Mouse (Mus musculus): ENCODE results near the gene Tubgcp2. TPM values are rescaled to one million over a fixed set of nuclear protein-coding genes. Genes with fewer than 3 reads are reported as not detected.

The Tubgcp2 gene
- polyA plus RNA-seq, 1 experiment from 2014 or later, result 68.0 TPM

DNA sequence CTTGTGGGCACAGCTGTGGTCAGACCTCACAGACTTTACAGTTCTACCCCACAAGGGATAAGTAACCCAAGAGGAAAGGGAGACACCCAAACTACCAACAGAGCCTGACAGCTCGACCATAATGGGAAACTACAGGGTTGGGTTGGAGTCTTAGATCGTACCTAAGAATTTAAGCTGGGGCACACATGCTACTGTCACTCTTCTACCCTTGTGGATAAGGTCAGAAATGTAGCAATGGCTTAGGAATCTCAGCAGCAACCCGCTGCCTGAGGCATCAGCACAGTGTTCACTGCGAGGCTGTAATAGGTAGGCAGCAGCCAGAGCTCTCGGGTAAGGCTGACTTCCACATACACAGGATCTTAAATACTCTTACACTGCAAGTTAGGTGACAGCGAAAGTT is 42.9 kb downstream of the Tubgcp2 start:
- Histone ChIP-seq H3K4me2 (replicated peaks) (no peak overlapping the region), H3K9me3 (no peaks in the 10 kb centered on the region), H3K36me3 (peaks cover 47% of the 10 kb centered on the region), H3K4me3 (no peak overlapping the region), H3K9ac (no peak overlapping the region), H3K27ac (no peak overlapping the region), H3K4me1 (no peaks in the 10 kb centered on the region), H3K27me3 (no peaks in the 10 kb centered on the region)
- WGBS, result 87% methylated on average over 6 of the region's 6 CpGs
- ATAC-seq (ENCODE audit: low FRiP score, low read depth), result no peak; the same call in 1 of the 2 replicates

DNA sequence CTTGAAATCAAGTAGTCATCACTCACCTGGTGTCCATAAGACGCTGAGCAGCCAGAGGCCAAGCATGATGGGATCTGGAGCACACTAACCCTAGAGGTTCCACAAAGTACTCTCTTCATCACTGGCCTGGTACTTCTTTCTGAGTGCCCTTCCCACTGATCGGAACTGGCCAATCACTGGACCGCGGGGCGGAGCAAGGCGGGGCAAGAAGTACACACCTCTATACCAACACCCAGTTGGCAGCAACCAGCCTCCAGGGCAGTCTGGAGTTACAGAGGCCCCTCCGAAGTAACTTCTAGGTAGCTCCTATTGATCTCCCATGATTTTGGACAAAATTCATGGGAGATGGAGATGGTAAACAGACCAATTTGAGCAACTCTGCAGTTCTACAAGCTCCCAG is 44.1 kb downstream of the Tubgcp2 start, which contains the start of gene Adam8:
Gene Adam8, minus strand, starts transcription at position 157 of the 400 bp plus-strand sequence.
- ATAC-seq (ENCODE audit: low FRiP score, low read depth), result no peak
- 20% methylated on average over 7 of the region's 7 CpGs for WGBS
- Histone ChIP-seq H3K36me3 (peaks cover 35% of the 10 kb centered on the region), H3K27me3 (no peaks in the 10 kb centered on the region), H3K27ac (no peak within 1 kb of the TSS), H3K4me2 (replicated peaks) (no peak within 1 kb of the TSS), H3K9me3 (no peaks in the 10 kb centered on the region), H3K4me1 (no peaks in the 10 kb centered on the region), H3K4me3 (no peak within 1 kb of the TSS), H3K9ac (no peak within 1 kb of the TSS)

DNA sequence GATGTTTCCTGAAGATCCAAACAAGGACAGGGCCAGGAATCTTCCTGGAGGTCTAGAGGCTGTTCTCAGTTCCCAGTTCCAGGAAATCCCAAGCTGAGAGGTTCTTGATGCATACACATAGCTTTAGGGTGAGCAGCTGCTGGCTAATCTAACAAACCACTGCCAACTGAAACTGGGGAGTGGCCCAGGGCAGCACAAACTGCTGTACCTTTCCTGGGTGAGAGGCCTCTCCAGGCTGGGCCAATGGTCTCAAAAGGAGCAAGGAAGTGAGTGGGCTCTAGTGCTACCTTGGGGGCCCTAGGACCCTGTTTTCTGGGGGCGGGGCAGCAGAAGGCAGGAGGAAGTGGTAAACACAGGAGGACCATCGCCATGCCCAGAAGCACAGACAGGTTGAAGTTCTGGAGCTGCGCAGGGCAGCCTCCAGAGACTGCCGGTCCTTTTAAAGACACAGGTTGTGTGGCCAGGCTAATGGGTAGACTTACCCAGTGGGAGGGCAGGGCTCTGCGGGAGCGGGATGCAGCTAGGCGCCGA is 45.5 kb downstream of the Tubgcp2 start:
- 0 out of 2 replicates have a peak overlapping the region, but pooled peaks have one; percentile 1 for H3K27ac ChIP-seq
- H3K4me2 ChIP-seq (replicated peaks), result no peak overlapping the region
- H3K9ac ChIP-seq, result no peak overlapping the region
- WGBS, result 71% methylated on average over 8 of the region's 8 CpGs
- no peaks in the 10 kb centered on the region for H3K4me1 ChIP-seq
- no peaks in the 10 kb centered on the region for H3K9me3 ChIP-seq
- peaks cover 25% of the 10 kb centered on the region for H3K36me3 ChIP-seq
- no peaks in the 10 kb centered on the region for H3K27me3 ChIP-seq
- no peak for ATAC-seq (ENCODE audit: low FRiP score, low read depth)
- H3K4me3 ChIP-seq, result no peak overlapping the region

DNA sequence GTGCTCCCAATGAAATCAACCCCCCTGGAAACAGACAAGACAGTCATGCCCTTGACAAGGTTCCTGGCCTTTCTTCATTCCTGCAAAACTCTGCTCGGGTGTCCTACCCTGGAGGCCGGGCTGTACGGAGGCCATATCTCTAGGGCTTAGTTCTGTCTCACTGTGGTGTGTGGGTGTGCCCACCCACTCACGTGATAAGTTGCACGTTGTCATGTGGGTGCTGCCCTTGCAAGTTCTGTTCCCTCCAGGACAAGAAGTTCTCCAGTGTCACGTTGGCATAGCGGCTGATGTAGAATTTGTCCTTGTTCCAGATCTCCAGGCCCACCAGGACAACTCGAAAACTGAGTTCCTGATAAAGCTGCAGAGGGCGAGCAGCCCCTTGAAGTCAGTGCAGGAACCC is 48.2 kb downstream of the Tubgcp2 start:
- Histone ChIP-seq H3K4me2 (replicated peaks) (no peak overlapping the region), H3K9ac (no peak overlapping the region), H3K36me3 (peaks cover 17% of the 10 kb centered on the region; the same call in 1 of the 2 replicates), H3K4me3 (no peak overlapping the region), H3K9me3 (no peaks in the 10 kb centered on the region), H3K4me1 (no peaks in the 10 kb centered on the region), H3K27ac (no peak overlapping the region), H3K27me3 (no peaks in the 10 kb centered on the region)
- ATAC-seq (ENCODE audit: low FRiP score, low read depth), result no peak
- WGBS, result 86% methylated on average over 9 of the region's 9 CpGs

DNA sequence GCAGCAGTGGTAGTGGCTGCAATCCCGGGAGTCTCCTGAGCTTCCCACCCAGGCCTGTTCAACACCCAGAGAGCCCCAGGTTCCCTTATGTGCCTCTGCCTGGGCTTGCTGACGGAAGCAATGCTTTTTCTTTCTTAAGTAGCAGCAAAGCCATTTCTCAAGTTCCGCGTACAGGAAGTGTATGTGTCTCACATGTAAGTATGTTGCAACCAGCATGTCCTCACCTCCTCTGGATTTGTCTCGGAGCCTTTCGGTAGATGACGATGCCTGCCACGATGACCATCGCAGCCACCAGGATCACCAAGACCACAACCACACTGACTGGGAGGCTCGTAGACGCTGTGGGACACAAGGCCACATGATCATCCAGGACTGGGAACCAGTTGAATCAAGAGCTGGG is 52.0 kb downstream of the Tubgcp2 start:
- no peak for ATAC-seq (ENCODE audit: low FRiP score, low read depth)
- Histone ChIP-seq H3K4me3 (no peak overlapping the region), H3K4me1 (no peaks in the 10 kb centered on the region), H3K27me3 (no peaks in the 10 kb centered on the region), H3K9ac (no peak overlapping the region), H3K27ac (no peak overlapping the region), H3K9me3 (no peaks in the 10 kb centered on the region), H3K4me2 (replicated peaks) (no peak overlapping the region), H3K36me3 (peaks cover 17% of the 10 kb centered on the region; the same call in 1 of the 2 replicates)
- 92% methylated on average over 11 of the region's 11 CpGs for WGBS

DNA sequence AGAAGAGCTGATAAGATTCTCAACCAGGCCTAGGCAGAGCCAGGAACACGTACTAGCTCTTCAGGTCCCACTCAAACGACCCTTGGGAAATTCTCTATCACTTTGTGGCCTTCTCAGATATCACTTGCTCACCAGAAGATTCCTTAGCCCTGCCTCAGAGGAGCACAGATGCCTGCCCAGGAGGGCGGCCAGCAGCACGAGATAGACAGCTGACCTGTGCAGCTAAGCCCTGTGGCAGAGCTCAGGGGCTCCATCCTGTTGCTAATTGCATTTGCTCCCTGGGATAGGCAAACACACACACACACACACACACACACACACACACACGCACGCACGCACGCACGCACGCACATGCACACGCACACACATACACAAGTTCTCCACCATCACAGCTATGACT is 54.4 kb downstream of the Tubgcp2 start:
- 87% methylated on average over 11 of the region's 11 CpGs for WGBS

DNA sequence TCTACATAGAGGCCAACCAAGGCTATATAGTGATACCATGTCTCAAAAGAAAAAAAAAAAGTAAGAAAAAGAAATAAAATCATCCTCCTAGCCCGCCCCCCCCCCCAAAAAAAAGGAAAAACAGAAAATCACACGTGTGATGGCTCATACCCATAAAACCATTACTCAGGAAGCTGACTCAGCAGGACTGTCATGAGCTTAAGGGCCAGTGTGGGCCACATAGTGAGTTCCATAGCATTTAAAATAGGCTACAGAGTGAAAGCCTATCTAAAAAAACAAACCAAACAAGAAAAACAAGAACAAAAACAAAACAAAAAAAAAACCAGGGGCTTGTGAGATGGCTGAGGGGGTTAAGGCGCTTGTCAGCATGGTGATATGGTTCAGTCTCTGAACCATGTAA is 55.7 kb downstream of the Tubgcp2 start:
- no peak for ATAC-seq (ENCODE audit: low FRiP score, low read depth)
- peaks cover 10% of the 10 kb centered on the region; the same call in 1 of the 2 replicates for H3K4me1 ChIP-seq
- H3K4me2 ChIP-seq (replicated peaks), result no peak overlapping the region
- no peak overlapping the region for H3K4me3 ChIP-seq
- no peak overlapping the region for H3K27ac ChIP-seq
- no peaks in the 10 kb centered on the region for H3K27me3 ChIP-seq
- H3K9ac ChIP-seq, result no peak overlapping the region
- H3K36me3 ChIP-seq, result peaks cover 11% of the 10 kb centered on the region; the same call in 1 of the 2 replicates
- H3K9me3 ChIP-seq, result no peaks in the 10 kb centered on the region
- WGBS, result 53% methylated on average over 3 of the region's 3 CpGs

More for the DNA sequence above, 54.4 kb downstream of the Tubgcp2 start:
- no peaks in the 10 kb centered on the region for H3K27me3 ChIP-seq
- no peak overlapping the region for H3K27ac ChIP-seq
- H3K4me1 ChIP-seq, result peaks cover 10% of the 10 kb centered on the region; the same call in 1 of the 2 replicates
- no peak overlapping the region for H3K4me2 ChIP-seq (replicated peaks)
- no peak for ATAC-seq (ENCODE audit: low FRiP score, low read depth)
- H3K9me3 ChIP-seq, result no peaks in the 10 kb centered on the region
- H3K36me3 ChIP-seq, result peaks cover 17% of the 10 kb centered on the region; the same call in 1 of the 2 replicates
- no peak overlapping the region for H3K9ac ChIP-seq
- no peak overlapping the region for H3K4me3 ChIP-seq

DNA sequence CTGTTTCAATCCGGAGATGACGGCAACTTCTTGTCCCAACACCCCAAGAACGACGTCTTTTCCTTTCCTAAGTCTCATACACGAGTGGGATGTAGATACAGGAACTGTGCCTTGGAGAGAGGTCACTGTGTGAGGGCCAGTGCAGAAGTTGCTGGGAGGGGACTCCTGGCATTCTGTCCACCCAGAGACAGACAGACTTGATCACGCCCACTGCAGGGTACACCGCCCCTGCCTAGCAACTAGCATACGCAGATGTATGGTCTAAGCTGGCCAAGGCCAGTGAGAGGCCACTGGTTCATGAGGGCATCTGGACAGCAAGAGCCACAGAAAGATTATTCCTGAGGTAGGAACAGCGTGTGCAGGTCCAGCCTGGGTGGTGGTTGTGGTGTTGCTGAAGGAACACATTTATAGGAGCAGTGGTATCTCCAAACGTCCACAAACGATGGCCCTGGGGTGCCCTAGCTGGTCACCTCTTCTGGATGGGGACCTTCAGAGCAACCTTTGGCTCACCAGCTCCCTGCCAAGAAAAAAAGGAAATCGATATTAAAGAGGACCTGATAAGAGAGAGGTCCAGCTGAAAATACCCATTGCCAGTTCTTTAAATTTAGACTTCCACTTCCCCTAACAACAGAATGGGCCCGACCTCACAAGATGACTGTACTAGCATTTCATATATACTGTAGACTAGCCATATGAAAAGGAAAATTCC is 57.3 kb downstream of the Tubgcp2 start:
- Histone ChIP-seq H3K9ac (no peak overlapping the region; the same call in 1 of the 2 replicates), H3K4me1 (peaks cover 10% of the 10 kb centered on the region; the same call in 1 of the 2 replicates), H3K9me3 (no peaks in the 10 kb centered on the region), H3K4me2 (replicated peaks) (peak overlapping the region; percentile 90), H3K4me3 (peak overlapping the region; percentile 63), H3K27ac (no peak overlapping the region), H3K36me3 (peaks cover 1% of the 10 kb centered on the region; the same call in 1 of the 2 replicates), H3K27me3 (no peaks in the 10 kb centered on the region)
- ATAC-seq (ENCODE audit: low FRiP score, low read depth), result peak; percentile 41; the same call in 1 of the 2 replicates
- 40% methylated on average over 13 of the region's 13 CpGs for WGBS

DNA sequence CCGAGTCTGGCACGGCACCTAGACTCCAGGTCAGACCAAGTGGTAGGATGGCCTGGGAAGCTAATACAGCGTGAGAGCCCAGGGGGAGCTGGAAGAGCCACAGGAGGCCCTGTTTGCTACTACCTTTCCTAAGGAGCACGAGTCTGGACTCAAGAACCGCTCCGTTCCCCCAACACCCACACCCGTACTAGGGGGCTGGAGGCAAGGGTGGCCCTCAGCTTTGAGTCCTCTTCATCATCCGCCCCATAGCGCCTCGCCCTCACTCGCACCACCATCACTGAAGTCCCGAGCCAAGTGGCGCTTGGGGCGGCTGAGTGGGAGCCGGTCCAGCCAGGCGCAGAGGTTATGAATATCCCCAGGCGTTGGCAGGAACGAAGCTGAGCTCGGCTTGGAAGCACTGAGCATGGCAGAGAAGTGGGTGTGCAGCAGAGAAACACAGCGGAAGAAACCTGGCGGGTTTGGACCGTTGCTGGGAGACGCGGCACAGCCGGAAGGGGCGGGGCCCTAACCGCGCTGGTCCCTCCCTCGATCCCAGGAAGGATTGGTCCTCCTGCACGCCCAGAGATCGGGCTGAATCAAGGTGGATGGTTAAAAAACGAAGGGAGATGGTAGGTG is 58.1 kb downstream of the Tubgcp2 start, which contains the start of gene 6430531B16Rik:
Gene 6430531B16Rik, minus strand, starts transcription at position 478 of the 615 bp plus-strand sequence.
- Histone ChIP-seq H3K4me2 (replicated peaks) (peak within 1 kb of the TSS; percentile 90), H3K27me3 (no peaks in the 10 kb centered on the region), H3K4me3 (peak within 1 kb of the TSS; percentile 63), H3K9ac (peak within 1 kb of the TSS; percentile 67), H3K4me1 (peaks cover 10% of the 10 kb centered on the region; the same call in 1 of the 2 replicates), H3K36me3 (no peaks in the 10 kb centered on the region), H3K27ac (0 out of 2 replicates have a peak within 1 kb of the TSS, but pooled peaks have one; percentile 28), H3K9me3 (no peaks in the 10 kb centered on the region)
- ATAC-seq (ENCODE audit: low FRiP score, low read depth), result peak; percentile 93
- WGBS, result 4% methylated on average over 32 of the region's 32 CpGs

DNA sequence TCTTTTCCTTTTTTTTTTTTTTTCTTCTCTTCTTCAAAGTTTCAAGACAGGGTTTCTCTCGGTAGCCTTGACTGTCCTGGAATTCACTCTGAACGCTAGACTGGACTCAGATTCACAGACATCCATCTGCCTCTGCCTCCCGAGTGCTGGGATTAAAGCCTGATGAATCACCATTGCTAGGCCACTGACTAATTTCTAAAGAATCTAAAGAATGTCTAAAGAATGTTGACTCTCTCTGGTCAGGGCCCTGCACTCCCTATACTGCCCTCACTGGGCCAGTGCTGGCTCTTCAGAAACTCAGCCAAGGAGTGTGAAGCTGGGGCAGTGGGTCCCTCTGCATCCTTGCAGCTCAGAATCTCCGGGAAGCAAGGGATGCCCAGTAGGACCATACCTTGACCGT is 61.0 kb downstream of the Tubgcp2 start:
- 50% methylated on average over 5 of the region's 5 CpGs for WGBS
- H3K9ac ChIP-seq, result no peak overlapping the region
- no peak for ATAC-seq (ENCODE audit: low FRiP score, low read depth)
- no peaks in the 10 kb centered on the region for H3K27me3 ChIP-seq
- no peak overlapping the region for H3K27ac ChIP-seq
- H3K4me2 ChIP-seq (replicated peaks), result no peak overlapping the region
- H3K4me3 ChIP-seq, result no peak overlapping the region
- no peaks in the 10 kb centered on the region for H3K36me3 ChIP-seq
- peaks cover 10% of the 10 kb centered on the region; the same call in 1 of the 2 replicates for H3K4me1 ChIP-seq
- H3K9me3 ChIP-seq, result no peaks in the 10 kb centered on the region

DNA sequence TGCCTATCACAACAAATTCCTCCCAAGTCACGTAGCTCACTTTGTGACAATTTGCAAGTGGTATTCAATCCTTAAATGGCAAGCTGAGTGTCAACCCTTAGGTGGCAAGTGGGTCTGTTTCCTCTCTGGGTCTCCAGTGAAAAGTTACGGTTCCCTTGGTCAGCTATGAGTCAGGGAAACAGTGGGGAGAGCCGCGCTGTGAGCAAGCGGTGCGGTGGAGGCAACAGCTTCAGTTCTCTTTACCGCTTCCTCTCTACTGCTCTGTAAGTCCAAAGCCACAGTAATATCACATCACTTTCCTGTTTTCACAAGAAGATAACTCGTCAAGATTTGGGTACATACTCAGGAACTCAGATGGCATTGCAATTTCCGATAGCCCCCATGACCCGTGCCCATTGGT is 62.2 kb downstream of the Tubgcp2 start:
- H3K4me3 ChIP-seq, result no peak overlapping the region
- H3K27me3 ChIP-seq, result no peaks in the 10 kb centered on the region
- H3K4me2 ChIP-seq (replicated peaks), result no peak overlapping the region

DNA sequence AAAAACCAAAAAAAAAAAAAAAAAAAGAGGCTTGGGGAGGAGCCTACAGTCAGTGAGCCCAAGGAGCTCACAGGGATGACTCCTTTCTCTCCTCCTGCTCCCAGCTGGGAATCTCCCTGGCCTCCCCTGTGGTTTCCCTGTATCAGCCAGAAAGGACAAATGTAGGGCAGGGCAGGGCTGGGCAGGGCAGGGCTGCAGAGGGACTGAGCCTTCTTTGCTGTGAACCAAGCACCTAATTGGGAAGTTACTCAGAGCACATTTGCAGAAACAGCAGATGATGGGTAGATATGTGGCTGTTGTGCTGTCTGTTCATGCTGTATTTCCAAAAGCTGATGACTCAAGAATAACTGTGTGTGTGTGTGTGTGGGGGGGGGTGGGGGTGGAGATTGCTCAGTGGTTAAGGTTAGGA is 63.5 kb downstream of the Tubgcp2 start:
- Histone ChIP-seq H3K4me3 (no peak overlapping the region), H3K27me3 (no peaks in the 10 kb centered on the region), H3K4me1 (no peaks in the 10 kb centered on the region), H3K27ac (no peak overlapping the region), H3K36me3 (no peaks in the 10 kb centered on the region), H3K9ac (no peak overlapping the region), H3K4me2 (replicated peaks) (no peak overlapping the region), H3K9me3 (no peaks in the 10 kb centered on the region)
- ATAC-seq (ENCODE audit: low FRiP score, low read depth), result no peak

More for the DNA sequence above, 62.2 kb downstream of the Tubgcp2 start:
- H3K9me3 ChIP-seq, result no peaks in the 10 kb centered on the region
- ATAC-seq (ENCODE audit: low FRiP score, low read depth), result no peak
- peaks cover 9% of the 10 kb centered on the region; the same call in 1 of the 2 replicates for H3K4me1 ChIP-seq
- no peak overlapping the region for H3K9ac ChIP-seq
- 87% methylated on average over 10 of the region's 10 CpGs for WGBS
- H3K27ac ChIP-seq, result no peak overlapping the region
- H3K36me3 ChIP-seq, result no peaks in the 10 kb centered on the region
